Mouse (Mus musculus) liver, adult 2 months (tissue): ENCODE data around the gene Rae1.

ENCODE experiments used
- CTCF ChIP-seq: fragments of 200-500 bp; IDR thresholded peaks from 2 replicates; pipeline ENCODE4 v1.5.1; 2011; ENCODE audit warnings: low read depth, low read length, control low read depth
- POLR2A ChIP-seq: fragments of 200-500 bp; IDR thresholded peaks from 2 replicates; pipeline ENCODE4 v1.6.1; 2011; ENCODE audit warnings: low read length, control low read depth; ENCODE audit not compliant: insufficient read depth; ENCODE audit errors: extremely low read depth

DNA sequence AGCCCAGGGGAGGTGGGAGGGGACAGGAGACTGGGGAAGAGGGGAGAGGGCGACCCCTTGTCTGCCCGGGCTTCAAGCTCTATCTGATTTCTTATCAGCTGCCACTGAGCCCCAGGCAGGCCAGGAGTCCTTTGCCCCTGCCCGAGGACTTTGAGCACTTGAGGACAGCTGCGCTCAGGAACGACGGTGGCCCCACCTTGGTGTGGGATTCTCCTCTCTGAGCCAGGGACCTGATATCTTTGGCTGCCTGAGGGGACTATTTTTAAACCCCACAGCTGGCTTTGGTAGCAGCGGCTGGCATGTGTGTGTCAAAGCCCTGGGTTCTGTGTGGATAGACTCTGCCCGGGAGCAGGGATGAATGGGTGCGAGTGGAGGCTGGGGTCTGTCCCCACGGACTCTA is 57.7 kb downstream of the Rae1 start:
- TF ChIP-seq POLR2A (no peak), CTCF (no peak)
